Mouse (Mus musculus) limb, embryonic 14.5 days (tissue): Measurements from ENCODE around the gene Clstn2. TPM values are rescaled to one million over a fixed set of nuclear protein-coding genes. Genes with fewer than 3 reads are reported as not detected.
A peak's percentile ranks its signal among the peaks of the same experiment; 100 is the strongest.

Experiments
- ATAC-seq: fragments of 200-750 bp; cut with Nextera tagmentation; 2 replicates; pipeline ENCODE4 v1.8.0; 2017; ENCODE audit warnings: low read depth, moderate number of reproducible peaks, moderate TSS enrichment; ENCODE audit not compliant: low FRiP score
- DNase-seq: peaks from one replicate; pipeline ENCODE4 v3.0.0-alpha.2; 2015; ENCODE audit warnings: low spot score
- H3K27ac ChIP-seq: fragments of 300-500 bp; sonication (generic); replicated peaks from 2 replicates; pipeline ENCODE4 v1.5.1; 2014; ENCODE audit warnings: low read depth, mild to moderate bottlenecking, low read length, moderate library complexity, mixed read lengths
- H3K27me3 ChIP-seq: fragments of 300-500 bp; sonication (generic); 2 replicates; pipeline ENCODE4 v1.6.1; 2014; ENCODE audit warnings: low read length, mixed read lengths; ENCODE audit not compliant: control insufficient read depth, insufficient read depth
- H3K36me3 ChIP-seq: fragments of 300-500 bp; sonication (generic); 2 replicates; pipeline ENCODE4 v1.6.1; 2014; ENCODE audit warnings: mild to moderate bottlenecking, low read length, moderate library complexity, mixed read lengths; ENCODE audit not compliant: control insufficient read depth, insufficient read depth
- H3K4me1 ChIP-seq: fragments of 300-500 bp; sonication (generic); 2 replicates; pipeline ENCODE4 v1.6.1; 2014; ENCODE audit warnings: antibody characterized with exemption, low read length, mixed read lengths; ENCODE audit not compliant: control insufficient read depth, insufficient read depth
- H3K4me2 ChIP-seq: fragments of 300-500 bp; sonication (generic); replicated peaks from 2 replicates; pipeline ENCODE4 v1.6.1; 2014; ENCODE audit warnings: low read depth, mild to moderate bottlenecking, low read length, moderate library complexity; ENCODE audit not compliant: severe bottlenecking
- H3K4me3 ChIP-seq: fragments of 300-500 bp; sonication (generic); replicated peaks from 2 replicates; pipeline ENCODE4 v1.5.1; 2014; ENCODE audit warnings: low read length
- H3K9ac ChIP-seq: fragments of 300-500 bp; sonication (generic); 2 replicates; pipeline ENCODE4 v1.6.1; 2014; ENCODE audit warnings: mild to moderate bottlenecking, low read depth, low read length, moderate library complexity; ENCODE audit not compliant: severe bottlenecking
- H3K9me3 ChIP-seq: fragments of 300-500 bp; sonication (generic); 2 replicates; pipeline ENCODE4 v1.6.1; 2016; ENCODE audit warnings: low read length; ENCODE audit not compliant: control insufficient read depth
- POLR2A ChIP-seq: fragments of 200-500 bp; IDR thresholded peaks from 2 replicates; pipeline ENCODE4 v1.8.0; 2012; ENCODE audit warnings: inconsistent platforms, mild to moderate bottlenecking, moderate library complexity, borderline replicate concordance; ENCODE audit not compliant: insufficient read depth, insufficient read length; ENCODE audit errors: extremely low read depth
- WGBS: fragments of 180-500 bp; shearing (Covaris S2); extraction: QIAGEN DNeasy Blood & Tissue Kit; methylation state at CpG from one replicate; pipeline ENCODE4 v1.1.7; 2014; 5-methylcytosine and 5-hydroxymethylcytosine counted together
- polyA plus RNA-seq, 2 experiments: library from polyadenylated mRNA; depleted of rRNA in 1 of 2; stranded (reverse) in 1 of 2; unstranded in 1 of 2; fragments of >200 nt; fragmentation: Nextera tagmentation in 1 of 2; extraction: Ambion mirVana in 1 of 2; gene quantifications; 2 replicates each; pipeline versions ENCODE4 v1.2.1 to v1.2.3; 2012 to 2014

Gene Clstn2
- polyA plus RNA-seq, 2 experiments, result 4.1 to 8.4 TPM

DNA sequence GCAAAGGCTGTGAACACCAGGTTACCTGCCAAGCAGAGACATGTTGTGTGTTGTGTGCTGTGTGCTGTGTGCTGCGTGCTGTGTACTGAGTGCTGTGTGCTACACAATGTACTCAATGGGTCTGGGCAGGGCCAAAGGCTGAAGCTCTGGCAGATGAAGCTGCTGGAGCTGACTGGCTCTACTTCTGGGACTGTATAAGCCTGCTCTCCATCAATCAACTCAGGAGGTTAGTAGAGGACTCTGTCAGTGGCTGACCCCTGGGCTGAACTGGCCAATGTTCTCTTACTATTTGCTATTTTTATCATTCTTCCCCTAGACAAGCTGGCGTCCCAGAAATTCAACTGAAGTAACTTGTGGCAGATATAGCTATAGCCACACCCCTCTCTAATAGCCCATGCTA, 203.1 kb downstream of the Clstn2 start:
- Histone ChIP-seq H3K4me3 (no peak overlapping the region), H3K36me3 (no peaks in the 10 kb centered on the region), H3K9me3 (no peaks in the 10 kb centered on the region), H3K4me2 (no peak overlapping the region), H3K27ac (no peak overlapping the region), H3K4me1 (peaks cover 10% of the 10 kb centered on the region; the same call in 1 of the 2 replicates), H3K9ac (no peak overlapping the region), H3K27me3 (no peaks in the 10 kb centered on the region)
- ATAC-seq, result no peak
- DNase-seq, result no peak
- no peak for TF ChIP-seq POLR2A
- 63% methylated on average over 2 of the region's 2 CpGs for WGBS

DNA sequence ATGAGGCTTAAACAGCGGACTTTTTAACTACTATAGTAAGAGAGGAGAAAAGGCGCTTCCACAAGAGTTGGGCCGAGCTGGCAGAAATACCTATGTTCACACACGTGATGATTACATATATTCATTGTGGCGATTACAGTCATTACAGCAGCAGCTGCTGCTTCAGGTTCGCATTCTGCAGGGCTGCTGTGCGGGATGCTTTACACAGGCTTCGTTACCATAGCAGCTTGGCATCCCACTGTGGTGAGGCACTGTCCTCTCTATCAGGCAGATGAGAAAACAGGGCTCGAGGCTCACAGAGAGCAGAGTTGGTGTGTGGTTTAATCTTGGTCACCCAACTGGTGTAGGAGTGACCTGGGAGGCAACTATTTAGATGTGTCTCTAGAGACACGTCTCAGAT, 205.3 kb downstream of the Clstn2 start:
- H3K4me2 ChIP-seq, result no peak overlapping the region
- TF ChIP-seq POLR2A, result no peak
- no peak overlapping the region for H3K27ac ChIP-seq
- H3K9me3 ChIP-seq, result no peaks in the 10 kb centered on the region
- WGBS, result 68% methylated on average over 10 of the region's 10 CpGs
- H3K36me3 ChIP-seq, result no peaks in the 10 kb centered on the region
- no peak for ATAC-seq
- H3K9ac ChIP-seq, result no peak overlapping the region
- peaks cover 12% of the 10 kb centered on the region; the same call in 1 of the 2 replicates for H3K4me1 ChIP-seq
- no peak for DNase-seq
- H3K27me3 ChIP-seq, result no peaks in the 10 kb centered on the region
- H3K4me3 ChIP-seq, result no peak overlapping the region

DNA sequence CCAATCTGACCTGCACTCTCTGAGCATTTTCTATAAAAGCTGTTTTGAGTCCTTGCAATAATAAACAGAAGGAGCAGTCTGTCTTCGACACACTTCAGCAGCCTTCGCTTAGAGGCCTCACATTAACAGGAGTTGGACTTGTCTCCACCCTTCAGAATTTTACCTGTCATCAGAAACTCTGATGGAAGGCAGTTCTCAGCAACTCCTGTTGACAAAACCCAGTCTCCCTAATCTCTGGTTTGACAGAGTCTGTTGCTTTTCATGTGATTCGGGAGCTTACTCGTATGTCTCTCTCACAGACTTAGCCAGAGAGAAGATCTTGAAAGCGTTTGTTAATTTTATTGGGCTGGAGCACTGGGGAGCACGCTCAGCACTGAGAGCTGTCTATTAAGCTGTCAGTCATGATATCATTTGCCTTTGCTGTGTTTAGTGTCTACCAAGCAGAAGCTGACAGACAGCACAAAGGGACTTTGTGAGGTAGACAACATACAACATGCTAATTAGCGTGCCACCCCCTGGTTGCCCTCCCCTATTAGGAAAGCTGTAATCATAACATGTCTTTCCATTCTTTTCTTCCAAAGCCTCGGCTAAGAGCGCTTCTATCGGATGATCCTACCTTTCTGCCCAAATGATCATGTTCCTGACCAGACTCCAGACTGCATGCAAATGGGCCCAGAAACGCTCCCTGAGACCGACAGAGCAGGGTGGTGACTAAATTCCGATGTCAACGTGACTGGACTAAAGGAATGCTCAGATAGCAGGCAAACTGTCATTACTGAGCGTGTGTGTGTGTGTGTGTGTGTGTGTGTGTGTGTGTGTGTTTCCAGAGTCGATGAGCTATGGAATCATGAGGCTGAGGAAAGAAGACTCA, 206.7 kb downstream of the Clstn2 start:
- no peak for TF ChIP-seq POLR2A
- H3K27me3 ChIP-seq, result no peaks in the 10 kb centered on the region
- no peak for ATAC-seq
- H3K27ac ChIP-seq, result no peak overlapping the region
- H3K4me3 ChIP-seq, result no peak overlapping the region
- H3K9me3 ChIP-seq, result no peaks in the 10 kb centered on the region
- no peak overlapping the region for H3K4me2 ChIP-seq
- H3K36me3 ChIP-seq, result no peaks in the 10 kb centered on the region
- H3K4me1 ChIP-seq, result peaks cover 12% of the 10 kb centered on the region; the same call in 1 of the 2 replicates
- no peak for DNase-seq
- H3K9ac ChIP-seq, result no peak overlapping the region
- 57% methylated on average over 15 of the region's 16 CpGs for WGBS

DNA sequence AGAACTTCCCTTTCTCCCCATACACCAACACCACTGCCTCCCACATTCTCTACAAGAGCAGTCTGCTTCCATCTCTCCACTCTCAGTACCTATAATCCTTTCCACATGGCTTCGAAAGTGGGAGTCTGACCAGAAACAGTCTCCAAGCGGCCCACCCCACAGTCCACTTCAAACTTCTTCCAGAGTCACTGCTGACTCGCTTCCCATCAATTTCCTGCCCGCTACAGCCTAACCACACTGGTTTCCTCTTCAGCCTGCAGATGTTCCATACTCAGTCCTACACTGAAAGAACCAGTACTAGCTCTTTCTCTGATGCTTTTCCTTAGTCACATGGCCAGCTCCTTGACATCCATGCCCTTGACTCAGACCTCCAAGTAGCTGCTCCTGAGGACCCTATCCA, 215.9 kb downstream of the Clstn2 start:
- 41% methylated on average over 4 of the region's 4 CpGs for WGBS
- no peak overlapping the region for H3K27ac ChIP-seq
- H3K9me3 ChIP-seq, result no peaks in the 10 kb centered on the region
- H3K27me3 ChIP-seq, result no peaks in the 10 kb centered on the region
- H3K36me3 ChIP-seq, result no peaks in the 10 kb centered on the region
- TF ChIP-seq POLR2A, result no peak
- H3K4me2 ChIP-seq, result no peak overlapping the region
- no peak overlapping the region for H3K9ac ChIP-seq
- H3K4me1 ChIP-seq, result peaks cover 3% of the 10 kb centered on the region; the same call in 1 of the 2 replicates
- DNase-seq (peak; percentile 38), ATAC-seq (no peak)
- no peak overlapping the region for H3K4me3 ChIP-seq

DNA sequence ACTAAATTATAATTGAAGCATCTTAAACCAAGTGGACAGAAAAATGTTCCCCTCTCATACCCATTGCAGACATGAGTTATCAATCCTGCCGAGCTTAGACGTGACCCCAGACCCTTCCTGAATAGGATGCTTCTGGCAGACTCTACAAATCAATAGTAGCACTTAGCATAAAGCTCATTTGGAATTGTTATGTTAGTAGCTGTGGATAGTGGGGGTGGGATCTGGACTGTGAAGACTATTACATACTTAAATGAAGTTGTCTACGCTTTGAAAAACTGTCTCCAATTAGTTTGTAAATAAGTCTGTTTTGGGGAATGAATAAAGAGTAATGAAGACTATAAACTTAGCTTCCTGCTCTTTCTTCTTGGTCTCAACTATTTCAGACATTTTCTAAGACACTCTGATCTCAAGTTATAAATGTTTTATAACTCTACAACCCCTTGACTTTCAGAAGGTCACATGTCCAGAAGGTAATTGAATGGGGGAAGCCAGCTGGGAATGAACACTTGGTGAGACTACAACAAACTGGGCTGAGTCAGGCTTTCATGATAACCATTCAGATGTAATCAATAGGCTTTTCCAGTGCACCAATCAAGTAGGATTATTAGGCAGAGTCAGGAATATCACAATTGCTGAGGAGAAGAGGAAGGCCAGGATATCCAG, 216.7 kb downstream of the Clstn2 start:
- Histone ChIP-seq H3K27me3 (no peaks in the 10 kb centered on the region), H3K9me3 (no peaks in the 10 kb centered on the region), H3K4me2 (no peak overlapping the region), H3K4me1 (peaks cover 3% of the 10 kb centered on the region; the same call in 1 of the 2 replicates), H3K4me3 (no peak overlapping the region), H3K27ac (no peak overlapping the region), H3K36me3 (no peaks in the 10 kb centered on the region), H3K9ac (no peak overlapping the region)
- no peak for ATAC-seq
- WGBS, result 53% methylated on average over 3 of the region's 3 CpGs
- TF ChIP-seq POLR2A, result no peak
- no peak for DNase-seq
